Mouse (Mus musculus) cerebellum, adult 2 months (tissue): Measurements from ENCODE around the gene Tada1. TPM values are rescaled to one million over a fixed set of nuclear protein-coding genes. Genes with fewer than 3 reads are reported as not detected.
A peak's percentile ranks its signal among the peaks of the same experiment; 100 is the strongest.

Experiments used
- DNase-seq, 2 experiments: peaks; one replicate each; pipeline ENCODE4 v3.0.0; 2021
- H3K27ac ChIP-seq: fragments of 200-500 bp; 2 replicates; pipeline ENCODE4 v1.5.1; 2012; ENCODE audit warnings: low read length, control low read depth, inconsistent platforms; ENCODE audit not compliant: insufficient read depth
- H3K27me3 ChIP-seq: fragments of 200-500 bp; 2 replicates; pipeline ENCODE4 v1.6.1; 2012; ENCODE audit warnings: inconsistent platforms, mild to moderate bottlenecking, low read length, moderate library complexity; ENCODE audit not compliant: control insufficient read depth, insufficient read depth
- H3K4me1 ChIP-seq: fragments of 200-500 bp; 2 replicates; pipeline ENCODE4 v1.6.1; 2011; ENCODE audit warnings: low read length; ENCODE audit not compliant: control insufficient read depth, insufficient read depth
- H3K4me3 ChIP-seq: fragments of 200-500 bp; replicated peaks from 2 replicates; pipeline ENCODE3; 2011; ENCODE audit warnings: mild to moderate bottlenecking, low read depth, low read length, control low read depth; ENCODE audit not compliant: insufficient read depth
- CTCF ChIP-seq: fragments of 200-500 bp; IDR thresholded peaks from 2 replicates; pipeline ENCODE4 v1.5.1; 2011; ENCODE audit warnings: low read depth, mild to moderate bottlenecking, control low read depth, low read length, moderate library complexity, borderline replicate concordance; ENCODE audit not compliant: insufficient read depth
- POLR2A ChIP-seq: fragments of 200-500 bp; IDR thresholded peaks from 2 replicates; pipeline ENCODE4 v1.6.1; 2011; ENCODE audit warnings: low read length, control low read depth, borderline replicate concordance; ENCODE audit not compliant: insufficient read depth
- WGBS: fragments of 180-500 bp; shearing (Covaris S2); methylation state at CpG from one replicate; pipeline ENCODE4 v1.1.7; 2018; 5-methylcytosine and 5-hydroxymethylcytosine counted together
- polyA plus RNA-seq: library from polyadenylated mRNA; depleted of rRNA; stranded (reverse); fragments of >200 nt; gene quantifications from 2 replicates; pipeline ENCODE4 v1.2.3, GENCODE M21; 2012; rRNA removed

Tada1 gene
- 50.2 and 50.8 TPM in 2 replicates for polyA plus RNA-seq

DNA sequence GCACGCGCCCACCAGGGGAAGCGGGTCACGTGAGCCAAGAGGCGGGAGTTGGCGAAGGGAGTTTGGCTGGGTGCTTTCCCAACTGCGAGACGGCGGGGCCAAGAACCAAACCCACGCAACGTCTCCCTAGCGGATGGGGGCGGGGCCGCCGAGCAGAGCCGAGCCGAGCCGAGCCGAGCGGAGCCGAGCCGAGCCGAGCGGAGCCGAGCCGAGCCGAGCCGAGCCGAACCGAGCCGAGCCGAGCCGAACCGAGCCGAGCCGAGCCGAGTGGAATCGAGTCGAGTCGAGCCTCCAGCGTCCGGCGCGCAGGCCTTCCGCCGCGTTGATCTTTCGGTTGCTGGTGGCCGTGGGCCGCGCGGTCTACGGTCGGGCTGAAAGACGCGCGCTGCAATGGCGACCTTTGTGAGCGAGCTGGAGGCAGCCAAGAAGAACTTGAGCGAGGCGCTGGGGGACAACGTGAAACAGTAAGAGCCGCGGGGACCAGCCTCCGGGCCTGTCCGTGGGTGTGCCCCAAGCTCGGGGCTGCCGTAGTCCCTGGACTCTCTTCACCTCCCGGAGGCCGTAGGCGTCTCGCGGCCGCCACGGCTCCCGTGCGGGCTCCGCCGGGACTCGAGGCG, at the start of gene Tada1:
TSS of gene Tada1 (plus strand) at position 85 of the 617 bp plus-strand sequence.
- Histone ChIP-seq H3K4me1 (peaks cover 7% of the 10 kb centered on the region), H3K27ac (peak within 1 kb of the TSS; percentile 69), H3K4me3 (peak within 1 kb of the TSS; percentile 88), H3K27me3 (no peaks in the 10 kb centered on the region)
- DNase-seq: peak; percentile 94 to 97
- TF ChIP-seq POLR2A (peak; percentile 33; the same call in 1 of the 2 replicates), CTCF (no peak)
- under 1% methylated on average over 81 of the region's 81 CpGs for WGBS

DNA sequence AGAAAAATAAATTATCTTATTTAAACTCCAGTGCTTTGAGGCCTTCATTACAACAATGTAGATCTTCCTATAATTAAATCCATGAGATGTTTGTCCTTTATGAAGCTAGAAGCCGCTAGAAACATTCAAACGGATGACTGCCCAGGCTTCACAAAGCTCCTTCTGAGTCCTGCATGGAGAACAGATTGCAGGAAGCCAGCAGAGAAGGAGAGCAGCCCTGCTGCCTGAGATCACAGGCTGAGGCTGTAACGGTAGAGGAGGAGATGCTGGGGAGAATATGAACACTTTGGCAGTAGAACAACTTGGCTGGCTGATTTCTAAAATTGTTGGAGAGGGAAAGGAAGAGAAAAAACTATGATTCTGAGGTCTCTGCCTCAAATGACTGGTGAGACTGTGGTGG, 48.1 kb upstream of the Tada1 start:
- WGBS: 8% methylated on average over 3 of the region's 3 CpGs
- Histone ChIP-seq H3K27ac (no peak overlapping the region), H3K27me3 (no peaks in the 10 kb centered on the region), H3K4me3 (no peak overlapping the region), H3K4me1 (0 out of 2 replicates have a peak, but pooled peaks cover 2% of the 10 kb centered on the region)
- peak in 1 of 2 experiments; percentile 17 for DNase-seq
- TF ChIP-seq CTCF (no peak), POLR2A (no peak)

DNA sequence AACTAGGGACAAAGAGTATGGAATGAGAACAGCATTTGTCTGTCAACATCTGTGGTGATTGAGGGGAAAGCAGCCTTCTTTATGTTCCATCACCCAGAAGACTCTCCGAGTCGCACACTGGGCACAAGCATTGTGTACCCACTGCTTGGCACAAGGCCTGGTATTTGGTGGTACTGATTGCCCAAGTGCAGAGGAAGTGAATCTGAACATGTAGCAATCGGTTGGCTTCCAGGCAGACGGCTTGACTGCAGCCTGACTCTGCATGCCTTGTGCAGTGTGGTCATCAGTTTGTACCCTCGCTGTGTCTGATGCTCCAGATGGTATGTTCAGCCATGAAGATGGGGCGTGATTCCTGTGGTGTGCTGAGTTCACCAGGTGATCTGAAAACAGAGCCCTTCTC, 39.8 kb upstream of the Tada1 start:
- H3K27me3 ChIP-seq: no peaks in the 10 kb centered on the region
- H3K4me1 ChIP-seq: no peaks in the 10 kb centered on the region
- DNase-seq: no peak
- 39% methylated on average over 6 of the region's 6 CpGs for WGBS
- no peak overlapping the region for H3K4me3 ChIP-seq
- TF ChIP-seq POLR2A: no peak
- TF ChIP-seq CTCF: no peak
- H3K27ac ChIP-seq: no peak overlapping the region

GRCm38 (mm10) chr1:166342060-166342459, 36.8 kb upstream of the Tada1 start:
- Histone ChIP-seq H3K4me1 (no peaks in the 10 kb centered on the region), H3K27ac (no peak overlapping the region), H3K4me3 (no peak overlapping the region), H3K27me3 (no peaks in the 10 kb centered on the region)
- TF ChIP-seq POLR2A (no peak), CTCF (no peak)
- 79% methylated on average over 2 of the region's 2 CpGs for WGBS
- DNase-seq: no peak

DNA sequence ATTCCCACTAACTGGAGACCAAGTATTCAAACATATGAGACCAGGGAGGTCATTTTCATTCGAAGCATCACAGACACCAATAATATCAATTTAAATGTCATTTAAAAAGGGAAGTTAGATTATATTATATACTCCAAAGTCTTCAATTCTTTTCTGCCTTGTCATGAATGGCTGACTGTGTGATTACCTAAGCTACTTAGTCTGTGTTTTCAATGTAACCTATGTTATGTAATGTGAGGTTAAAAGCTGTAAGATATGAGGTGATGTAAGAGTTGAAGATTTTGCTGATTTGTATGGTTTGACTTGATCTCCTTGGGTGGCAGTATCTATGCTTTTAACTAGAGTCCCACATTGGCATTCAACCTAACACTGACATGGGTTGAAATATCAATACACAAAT, 36.4 kb upstream of the Tada1 start:
- no peak for DNase-seq
- 95% methylated on average over 1 of the region's 1 CpGs for WGBS
- no peak for TF ChIP-seq CTCF
- no peak for TF ChIP-seq POLR2A

GRCm38 (mm10) chr1:166343586-166343985, 35.3 kb upstream of the Tada1 start:
- no peak for TF ChIP-seq CTCF
- no peak for TF ChIP-seq POLR2A
- Histone ChIP-seq H3K27ac (no peak overlapping the region), H3K27me3 (no peaks in the 10 kb centered on the region), H3K4me1 (no peaks in the 10 kb centered on the region), H3K4me3 (no peak overlapping the region)
- DNase-seq: no peak
- 63% methylated on average over 5 of the region's 5 CpGs for WGBS

More for the DNA sequence above, 36.4 kb upstream of the Tada1 start:
- Histone ChIP-seq H3K27ac (no peak overlapping the region), H3K4me1 (no peaks in the 10 kb centered on the region), H3K27me3 (no peaks in the 10 kb centered on the region), H3K4me3 (no peak overlapping the region)

DNA sequence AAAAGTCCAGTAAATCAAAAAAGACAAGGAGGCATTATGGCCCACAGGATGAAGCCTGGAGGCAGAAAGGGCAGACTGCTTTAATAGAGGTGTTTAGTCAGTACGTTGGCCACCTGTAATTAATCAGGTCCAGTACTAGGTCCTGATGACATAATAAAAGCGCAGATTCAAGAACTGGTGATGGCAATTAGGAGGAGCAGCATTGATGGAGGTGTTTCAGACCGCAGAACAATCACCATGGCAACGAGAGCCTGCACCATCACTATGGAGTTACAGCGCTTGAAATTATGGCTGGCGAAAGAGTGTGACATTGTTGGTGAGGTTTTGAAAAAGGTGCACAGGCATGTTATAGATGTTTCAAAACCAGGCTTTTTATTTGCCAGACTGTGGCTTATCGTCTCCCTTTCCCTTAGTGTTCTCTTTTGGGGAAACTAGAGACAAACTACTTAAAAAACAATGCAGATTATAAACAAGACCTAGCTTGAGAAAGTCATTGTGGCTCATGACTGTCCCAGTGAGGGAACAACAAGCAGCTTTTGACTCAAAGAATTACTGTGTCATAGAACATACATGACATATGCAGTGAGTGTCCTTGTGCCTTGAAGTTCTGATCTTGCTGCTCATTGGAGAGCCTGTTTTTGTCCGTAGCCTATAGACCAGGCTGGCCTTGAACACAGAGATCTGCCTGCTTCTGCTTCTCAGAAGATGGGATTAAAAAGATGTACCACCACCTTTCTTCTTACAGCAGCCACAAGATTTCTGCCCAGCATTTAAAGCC, 34.4 kb upstream of the Tada1 start:
- WGBS: 55% methylated on average over 8 of the region's 8 CpGs
- no peaks in the 10 kb centered on the region for H3K27me3 ChIP-seq
- no peak for DNase-seq
- no peak for TF ChIP-seq CTCF
- no peak for TF ChIP-seq POLR2A
- no peaks in the 10 kb centered on the region for H3K4me1 ChIP-seq
- no peak overlapping the region for H3K27ac ChIP-seq
- H3K4me3 ChIP-seq: no peak overlapping the region

DNA sequence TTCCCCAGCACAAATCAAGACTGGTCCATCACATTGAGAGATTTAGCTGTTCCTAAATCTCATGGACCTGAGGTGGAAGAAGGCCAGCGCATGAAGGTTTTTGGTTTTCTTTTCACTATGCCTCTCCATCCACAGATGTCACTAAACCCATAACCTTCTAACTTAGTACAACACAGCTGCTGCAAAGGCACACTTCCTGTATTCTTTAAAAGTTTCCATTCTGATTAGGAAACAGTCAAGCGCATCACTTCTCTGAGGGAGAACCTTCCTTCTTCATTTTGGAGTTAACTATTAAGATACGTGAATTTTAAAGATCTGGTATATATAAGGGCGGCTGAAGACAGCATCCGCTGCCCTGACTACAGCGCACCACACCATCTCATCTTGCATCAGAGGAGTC, 33.3 kb upstream of the Tada1 start:
- WGBS: 97% methylated on average over 6 of the region's 6 CpGs
- no peak overlapping the region for H3K27ac ChIP-seq

More for the DNA sequence above, 33.3 kb upstream of the Tada1 start:
- no peaks in the 10 kb centered on the region for H3K27me3 ChIP-seq
- no peak overlapping the region for H3K4me3 ChIP-seq
- no peak for TF ChIP-seq POLR2A
- no peak for TF ChIP-seq CTCF
- no peak for DNase-seq
- no peaks in the 10 kb centered on the region for H3K4me1 ChIP-seq
